Mouse (Mus musculus) intestine, embryonic 15.5 days (tissue): Measurements from ENCODE around the gene Zfp383. TPM values are rescaled to one million over a fixed set of nuclear protein-coding genes. Genes with fewer than 3 reads are reported as not detected.
"Not testable (repeated sequence)": the region's sequence is repeated elsewhere in the genome, so short reads cannot be mapped to it uniquely, and the experiment has no call there.

Source experiments
- ATAC-seq: fragments of 200-750 bp; cut with Nextera tagmentation; 2 replicates; pipeline ENCODE4 v1.8.0; 2017; ENCODE audit warnings: moderate TSS enrichment, moderate library complexity
- H3K27ac ChIP-seq: fragments of 300-500 bp; sonication (generic); 2 replicates; pipeline ENCODE4 v1.5.1; 2015; ENCODE audit warnings: mild to moderate bottlenecking, inconsistent platforms
- H3K27me3 ChIP-seq: fragments of 300-500 bp; sonication (generic); replicated peaks from 2 replicates; pipeline ENCODE4 v1.6.1; 2015; ENCODE audit warnings: inconsistent platforms
- H3K36me3 ChIP-seq: fragments of 300-500 bp; sonication (generic); 2 replicates; pipeline ENCODE4 v1.6.1; 2015; ENCODE audit warnings: inconsistent platforms
- H3K4me1 ChIP-seq: fragments of 300-500 bp; sonication (generic); replicated peaks from 2 replicates; pipeline ENCODE4 v1.6.1; 2015; ENCODE audit warnings: inconsistent platforms
- H3K4me2 ChIP-seq: fragments of 300-500 bp; sonication (generic); replicated peaks from 2 replicates; pipeline ENCODE4 v1.6.1; 2015; ENCODE audit warnings: mild to moderate bottlenecking, inconsistent platforms
- H3K4me3 ChIP-seq: fragments of 300-500 bp; sonication (generic); replicated peaks from 2 replicates; pipeline ENCODE4 v1.5.1; 2015; ENCODE audit warnings: inconsistent platforms
- H3K9ac ChIP-seq: fragments of 300-500 bp; sonication (generic); 2 replicates; pipeline ENCODE4 v1.6.1; 2015; ENCODE audit warnings: inconsistent platforms
- H3K9me3 ChIP-seq: fragments of 300-500 bp; sonication (generic); 2 replicates; pipeline ENCODE4 v1.6.1; 2016; ENCODE audit warnings: inconsistent platforms
- WGBS: fragments of 180-500 bp; shearing (Covaris S2); methylation state at CpG from one replicate; pipeline ENCODE4 v1.1.7; 2015; 5-methylcytosine and 5-hydroxymethylcytosine counted together
- polyA plus RNA-seq: library from polyadenylated mRNA; unstranded; fragments of >200 nt; fragmentation: Nextera tagmentation; extraction: Ambion mirVana; gene quantifications from 2 replicates; pipeline ENCODE4 v1.2.1, GENCODE M21; 2015

The Zfp383 gene
- polyA plus RNA-seq, result 2.6 and 3.6 TPM in 2 replicates

DNA sequence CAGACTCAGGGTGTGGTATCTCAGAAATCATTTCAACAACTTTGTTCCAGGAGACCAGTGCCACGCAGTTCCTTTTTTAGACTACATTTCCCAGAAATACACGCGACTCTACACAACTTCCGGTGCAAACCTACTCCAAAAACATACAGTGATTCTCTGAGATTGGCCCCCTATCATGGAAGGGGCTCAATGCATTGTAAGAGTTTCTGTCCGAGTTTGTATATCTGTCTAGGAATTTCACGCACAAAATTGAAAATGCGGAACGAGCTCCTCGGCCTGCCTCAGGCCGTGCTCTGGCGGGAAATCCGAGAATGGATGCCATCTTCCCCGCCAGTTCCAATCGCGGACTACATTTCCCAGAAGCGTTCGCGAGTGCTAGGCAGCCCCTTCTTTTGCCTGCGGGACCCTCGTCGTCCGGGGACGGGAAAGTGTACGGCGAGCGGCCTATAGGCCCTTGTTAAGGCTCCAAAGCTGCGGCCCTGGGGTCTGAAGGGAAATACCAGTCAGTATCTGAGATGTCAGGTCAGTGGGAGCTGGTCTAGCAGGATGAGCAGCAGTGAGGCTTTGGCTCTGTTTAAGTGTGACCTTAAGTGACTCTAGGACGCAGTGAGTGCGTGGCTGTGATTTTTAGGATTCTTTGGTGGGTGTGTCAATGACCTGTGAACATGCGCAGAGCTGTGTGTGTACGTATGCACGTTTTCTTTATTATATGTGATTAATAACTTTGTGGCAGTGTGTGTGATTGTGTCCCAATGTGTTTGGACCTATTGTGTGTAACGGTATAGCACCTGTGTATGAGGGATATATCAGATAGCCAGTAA, at the start of gene Zfp383:
Gene Zfp383, plus strand, starts transcription at position 94 of the 821 bp plus-strand sequence.
- Histone ChIP-seq H3K27me3 (no peaks in the 10 kb centered on the region), H3K27ac (peak within 1 kb of the TSS; percentile 81), H3K4me1 (0 out of 2 replicates have a peak, but pooled peaks cover 4% of the 10 kb centered on the region), H3K9me3 (no peaks in the 10 kb centered on the region), H3K9ac (peak within 1 kb of the TSS; percentile 68), H3K4me3 (peak within 1 kb of the TSS; percentile 73), H3K36me3 (0 out of 2 replicates have a peak, but pooled peaks cover 2% of the 10 kb centered on the region), H3K4me2 (peak within 1 kb of the TSS; percentile 68)
- 1% methylated on average over 33 of the region's 33 CpGs for WGBS
- ATAC-seq, result peak; percentile 80

DNA sequence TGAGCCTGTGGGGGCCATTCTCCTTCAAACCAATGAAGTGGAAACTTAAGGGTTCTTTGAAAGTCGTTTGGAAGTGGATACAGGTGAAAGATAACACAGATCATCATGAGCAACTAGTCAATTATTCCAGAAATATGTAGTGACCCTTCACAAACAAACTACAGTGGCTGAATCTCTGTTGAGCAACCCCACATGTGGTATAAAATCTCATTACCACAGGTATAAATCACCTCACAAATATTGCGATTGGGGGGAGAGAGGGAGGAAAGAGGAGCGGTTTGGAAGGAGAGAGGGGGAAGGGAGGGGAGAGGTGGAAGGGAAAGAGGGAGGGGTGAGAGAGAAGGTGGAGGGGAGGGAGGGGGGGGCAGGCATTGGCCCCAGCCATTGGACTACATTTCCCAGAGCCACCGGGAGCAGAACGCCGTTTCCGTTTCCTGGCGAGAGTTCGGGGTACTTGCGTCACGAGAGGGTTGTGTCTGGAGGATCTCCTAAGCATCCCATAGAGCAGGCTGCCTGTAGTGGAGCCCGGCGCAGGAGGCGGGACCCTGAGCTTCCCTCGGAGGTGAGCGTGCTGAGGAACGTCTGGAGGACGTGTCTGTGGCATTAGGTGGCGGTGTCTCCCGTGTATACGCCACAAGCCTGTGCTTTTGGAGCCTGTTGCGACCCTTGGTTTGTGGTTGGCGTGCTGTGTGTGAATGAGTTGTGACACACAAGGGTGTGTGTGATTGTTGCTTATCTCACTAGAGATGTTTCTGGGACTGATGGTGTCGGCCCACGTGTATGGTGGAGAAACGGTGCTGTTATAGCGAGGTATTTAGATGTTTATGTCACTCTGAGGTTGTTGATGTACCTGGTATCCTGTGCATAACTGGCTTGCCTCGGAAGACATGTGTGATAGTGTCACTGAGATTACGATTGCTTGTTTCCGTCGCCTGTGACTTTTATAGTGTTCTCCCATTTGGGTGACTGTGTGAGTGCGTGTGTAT, 48.2 kb upstream of the Zfp383 start, which contains the start of gene Zfp420:
Gene Zfp420, plus strand, starts transcription at position 448 of the 986 bp plus-strand sequence.
- ATAC-seq, result peak; percentile 98
- Histone ChIP-seq H3K9ac (peak within 1 kb of the TSS; percentile 55), H3K4me3 (peak within 1 kb of the TSS; percentile 56), H3K27ac (no peak within 1 kb of the TSS), H3K9me3 (no peaks in the 10 kb centered on the region), H3K4me2 (peak within 1 kb of the TSS; percentile 79), H3K36me3 (no peaks in the 10 kb centered on the region), H3K4me1 (no peaks in the 10 kb centered on the region), H3K27me3 (no peaks in the 10 kb centered on the region)
- WGBS, result 4% methylated on average over 32 of the region's 32 CpGs

DNA sequence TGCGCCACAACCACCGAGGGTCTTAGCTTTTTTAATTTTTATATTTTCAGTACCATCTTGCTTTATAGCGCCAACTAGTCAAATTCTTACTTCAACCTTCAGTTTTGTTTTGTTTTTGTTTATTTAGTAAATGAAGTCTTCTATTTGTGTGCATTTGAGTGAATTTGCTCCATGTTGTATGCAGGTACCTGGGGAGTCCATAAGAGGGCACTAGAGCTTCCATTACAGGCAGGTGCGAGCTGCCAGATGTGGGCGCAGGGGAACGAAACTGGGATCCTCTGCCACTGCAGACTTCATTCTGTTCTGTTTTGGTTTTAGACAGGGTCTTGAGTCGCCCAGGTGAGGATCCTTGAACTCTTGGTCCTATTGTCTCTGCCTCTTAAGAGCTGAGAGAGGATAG, 46.4 kb upstream of the Zfp383 start:
- Histone ChIP-seq H3K27me3 (no peaks in the 10 kb centered on the region), H3K27ac (no peak overlapping the region), H3K4me2 (no peak overlapping the region), H3K9me3 (no peaks in the 10 kb centered on the region), H3K4me1 (no peaks in the 10 kb centered on the region), H3K9ac (no peak overlapping the region), H3K36me3 (no peaks in the 10 kb centered on the region), H3K4me3 (no peak overlapping the region)
- no peak for ATAC-seq
- 87% methylated on average over 7 of the region's 7 CpGs for WGBS

DNA sequence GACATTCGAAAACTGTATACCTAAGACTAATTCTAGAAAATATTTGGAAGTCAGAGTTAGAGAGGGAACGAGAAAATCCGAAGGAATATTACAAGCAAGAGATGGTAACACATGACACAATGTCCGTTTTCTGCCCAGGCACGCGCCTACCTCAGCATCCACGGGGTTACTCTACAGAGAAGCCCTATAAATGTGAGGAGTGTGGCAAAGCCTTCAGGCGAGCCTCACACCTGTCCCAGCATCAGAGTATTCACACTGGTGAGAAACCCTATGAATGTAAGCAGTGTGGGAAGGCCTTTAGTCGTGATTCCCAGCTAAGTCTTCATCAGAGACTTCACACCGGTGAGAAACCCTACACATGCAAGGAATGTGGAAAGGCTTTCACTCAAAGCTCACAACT, 33.8 kb upstream of the Zfp383 start:
- no peak overlapping the region for H3K9ac ChIP-seq
- H3K27ac ChIP-seq, result no peak overlapping the region
- H3K36me3 ChIP-seq, result peaks cover 16% of the 10 kb centered on the region
- ATAC-seq, result no peak
- H3K4me2 ChIP-seq, result no peak overlapping the region
- no peak overlapping the region for H3K4me3 ChIP-seq
- WGBS, result 94% methylated on average over 10 of the region's 10 CpGs
- no peaks in the 10 kb centered on the region for H3K27me3 ChIP-seq
- no peaks in the 10 kb centered on the region for H3K4me1 ChIP-seq
- H3K9me3 ChIP-seq, result 0 out of 2 replicates have a peak, but pooled peaks cover 9% of the 10 kb centered on the region

DNA sequence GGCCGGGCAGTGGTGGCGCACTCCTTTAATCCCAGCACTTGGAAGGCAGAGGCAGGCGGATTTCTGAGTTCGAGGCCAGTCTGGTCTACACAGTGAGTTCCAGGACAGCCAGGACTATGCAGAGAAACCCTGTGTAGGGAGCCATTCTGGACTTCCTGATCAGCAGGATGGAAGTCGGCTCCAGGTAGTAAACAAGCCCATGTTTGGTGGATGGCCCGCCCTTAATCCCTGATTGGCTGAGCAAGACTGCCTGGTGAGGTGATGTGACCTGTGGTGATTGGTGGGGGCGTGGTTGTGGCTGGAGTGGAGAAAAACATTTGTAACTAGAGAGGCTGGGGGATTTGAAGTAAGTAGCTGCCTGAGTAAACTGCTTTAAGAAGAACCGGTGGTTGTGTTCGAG, 30.5 kb upstream of the Zfp383 start:
- not testable (repeated sequence) for H3K9ac ChIP-seq, H3K4me1 ChIP-seq, H3K27me3 ChIP-seq, ATAC-seq, H3K4me2 ChIP-seq, H3K9me3 ChIP-seq, H3K27ac ChIP-seq, H3K4me3 ChIP-seq
- peaks cover 16% of the 10 kb centered on the region for H3K36me3 ChIP-seq
- 92% methylated on average over 9 of the region's 9 CpGs for WGBS

DNA sequence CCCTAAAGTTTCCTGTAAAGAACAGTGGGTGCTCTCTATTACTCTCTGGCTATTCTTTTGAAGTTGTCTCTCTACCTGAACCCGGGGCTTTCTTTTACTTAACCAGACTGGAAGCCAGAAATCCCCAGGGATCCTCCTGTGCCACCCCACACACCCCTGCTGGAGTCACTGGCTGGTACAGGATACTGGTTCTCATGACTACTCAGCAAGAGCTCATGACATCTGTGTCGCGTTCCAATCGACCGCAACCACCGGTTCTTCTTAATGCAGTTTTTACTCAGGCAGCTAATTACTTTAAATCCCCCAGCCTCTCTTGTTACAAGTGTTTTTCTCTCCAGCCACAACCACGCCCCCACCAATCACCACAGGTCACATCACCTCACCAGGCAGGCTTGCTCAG, 28.0 kb upstream of the Zfp383 start:
- no peak overlapping the region for H3K9ac ChIP-seq
- H3K4me2 ChIP-seq, result no peak overlapping the region
- no peak overlapping the region for H3K27ac ChIP-seq
- no peaks in the 10 kb centered on the region for H3K4me1 ChIP-seq
- no peak overlapping the region for H3K4me3 ChIP-seq
- no peaks in the 10 kb centered on the region for H3K27me3 ChIP-seq
- ATAC-seq, result no peak
- peaks cover 7% of the 10 kb centered on the region for H3K36me3 ChIP-seq
- WGBS, result 78% methylated on average over 7 of the region's 7 CpGs
- 0 out of 2 replicates have a peak, but pooled peaks cover 8% of the 10 kb centered on the region for H3K9me3 ChIP-seq

DNA sequence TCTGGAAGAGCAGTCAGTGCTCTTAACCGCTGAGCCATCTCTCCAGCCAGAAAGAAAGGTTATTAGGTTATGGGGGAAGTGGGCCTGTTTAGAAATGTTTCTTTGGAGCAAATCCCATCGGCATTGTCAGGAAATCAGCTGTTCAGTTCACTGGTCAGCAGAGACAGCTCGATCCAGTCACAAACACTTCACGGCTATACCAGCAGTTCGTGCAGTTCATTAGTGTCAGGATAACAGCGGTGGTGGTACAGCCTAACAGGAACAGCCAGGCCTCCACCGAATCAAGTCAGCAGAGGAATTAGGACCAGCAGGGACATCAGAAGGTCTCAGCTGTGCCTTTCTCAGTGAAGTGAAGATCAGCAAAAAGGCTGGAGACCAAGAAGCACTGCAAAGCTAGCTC, 27.1 kb upstream of the Zfp383 start:
- Histone ChIP-seq H3K27me3 (no peaks in the 10 kb centered on the region), H3K4me2 (no peak overlapping the region), H3K4me3 (no peak overlapping the region), H3K9me3 (no peaks in the 10 kb centered on the region), H3K9ac (no peak overlapping the region), H3K27ac (no peak overlapping the region), H3K36me3 (no peaks in the 10 kb centered on the region), H3K4me1 (no peaks in the 10 kb centered on the region)
- 83% methylated on average over 7 of the region's 7 CpGs for WGBS
- no peak for ATAC-seq

DNA sequence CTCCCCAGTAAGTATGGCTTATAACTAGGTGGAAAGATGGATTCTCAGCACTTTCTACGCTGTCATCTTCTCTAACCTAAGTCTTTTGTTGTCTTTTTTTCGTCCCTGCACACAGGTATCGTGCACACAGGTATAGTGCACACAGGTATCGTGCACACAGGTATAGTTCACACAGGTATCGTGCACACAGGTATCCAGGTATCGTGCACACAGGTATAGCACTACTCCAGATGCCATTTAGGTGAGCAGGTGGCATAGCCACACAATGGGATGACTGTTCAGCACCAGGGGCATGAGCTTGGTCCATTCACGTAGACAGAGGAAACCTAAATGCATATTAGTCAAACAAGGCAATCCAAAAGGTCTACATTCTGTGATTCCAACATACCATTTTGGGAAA, 17.5 kb upstream of the Zfp383 start:
- no peak overlapping the region for H3K4me2 ChIP-seq
- peaks cover 40% of the 10 kb centered on the region for H3K36me3 ChIP-seq
- no peak overlapping the region for H3K27ac ChIP-seq
- no peak overlapping the region for H3K9ac ChIP-seq
- ATAC-seq, result no peak
- no peak overlapping the region for H3K4me3 ChIP-seq
- H3K9me3 ChIP-seq, result peaks cover 17% of the 10 kb centered on the region
- no peaks in the 10 kb centered on the region for H3K27me3 ChIP-seq
- 93% methylated on average over 7 of the region's 7 CpGs for WGBS
- H3K4me1 ChIP-seq, result no peaks in the 10 kb centered on the region

DNA sequence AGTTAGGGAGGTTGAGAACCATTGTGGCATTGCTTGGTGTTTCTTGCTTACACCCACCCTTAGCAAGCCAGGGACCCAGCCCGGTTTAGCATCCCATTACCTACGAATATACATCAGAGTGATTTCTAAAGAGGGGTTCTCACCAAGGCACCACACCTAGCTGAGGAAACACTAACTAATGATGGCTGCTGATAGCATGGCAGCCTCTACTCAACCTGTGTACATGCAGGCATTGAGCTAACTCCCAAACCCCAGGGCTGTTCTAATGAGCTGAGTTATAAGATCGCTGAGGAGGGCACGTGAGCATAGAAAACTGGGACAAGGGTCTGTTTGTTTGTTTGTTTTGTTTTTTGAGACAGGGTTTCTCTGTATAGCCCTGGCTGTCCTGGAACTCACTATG, 15.3 kb upstream of the Zfp383 start:
- Histone ChIP-seq H3K9ac (no peak overlapping the region), H3K36me3 (peaks cover 55% of the 10 kb centered on the region), H3K4me2 (no peak overlapping the region), H3K27me3 (no peaks in the 10 kb centered on the region), H3K4me3 (no peak overlapping the region), H3K9me3 (peaks cover 19% of the 10 kb centered on the region), H3K4me1 (no peaks in the 10 kb centered on the region), H3K27ac (no peak overlapping the region)
- 99% methylated on average over 4 of the region's 4 CpGs for WGBS
- no peak for ATAC-seq

DNA sequence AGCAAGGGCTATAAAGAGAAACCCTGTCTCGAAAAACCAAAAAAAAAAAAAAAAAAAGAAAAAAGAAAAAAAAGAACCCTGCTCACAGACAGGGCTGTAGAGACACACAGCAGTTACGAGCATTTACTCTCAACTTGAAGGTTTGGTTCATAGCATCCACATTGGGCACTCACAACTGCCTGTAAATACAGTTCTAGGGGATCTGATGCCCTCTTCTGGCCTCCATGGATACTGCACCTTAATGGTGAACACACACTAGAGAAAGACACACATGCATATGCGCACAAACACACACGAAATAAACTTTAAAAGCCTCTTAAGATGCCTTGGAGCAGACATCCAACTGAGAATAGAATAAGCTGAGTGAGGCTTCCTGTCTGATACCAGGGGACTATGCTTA, 9.7 kb upstream of the Zfp383 start:
- H3K27me3 ChIP-seq, result no peaks in the 10 kb centered on the region
- no peak overlapping the region for H3K9ac ChIP-seq
- no peaks in the 10 kb centered on the region for H3K4me1 ChIP-seq
- ATAC-seq, result no peak
- no peak overlapping the region for H3K27ac ChIP-seq
- H3K9me3 ChIP-seq, result peaks cover 19% of the 10 kb centered on the region
- 90% methylated on average over 4 of the region's 4 CpGs for WGBS
- no peak overlapping the region for H3K4me2 ChIP-seq
- H3K4me3 ChIP-seq, result no peak overlapping the region
- H3K36me3 ChIP-seq, result peaks cover 50% of the 10 kb centered on the region

DNA sequence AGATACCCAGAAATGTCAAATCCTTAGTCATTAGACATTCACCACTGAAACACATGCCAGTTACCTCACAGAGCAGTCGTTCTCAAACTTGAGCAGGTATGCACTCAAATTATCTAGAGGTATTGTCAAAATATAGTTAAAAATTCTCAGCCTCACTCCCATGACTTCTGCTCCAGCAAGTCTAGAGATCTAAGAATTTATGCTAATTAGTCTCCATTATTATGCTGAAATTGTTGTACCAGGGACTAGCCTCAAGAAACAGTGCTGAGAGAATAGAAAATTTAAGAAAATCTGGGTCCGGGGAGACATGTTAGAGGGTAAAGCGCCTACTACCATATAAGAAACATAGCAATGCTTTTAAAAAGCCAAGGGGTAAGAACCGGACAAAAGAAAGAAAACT, 3.9 kb upstream of the Zfp383 start:
- no peak overlapping the region for H3K4me3 ChIP-seq
- H3K4me1 ChIP-seq, result no peaks in the 10 kb centered on the region
- no peak for ATAC-seq
- no peaks in the 10 kb centered on the region for H3K9me3 ChIP-seq
- WGBS, result 95% methylated on average over 4 of the region's 4 CpGs
- H3K36me3 ChIP-seq, result peaks cover 5% of the 10 kb centered on the region
- no peak overlapping the region for H3K4me2 ChIP-seq
- no peak overlapping the region for H3K27ac ChIP-seq
- H3K9ac ChIP-seq, result no peak overlapping the region
- H3K27me3 ChIP-seq, result no peaks in the 10 kb centered on the region
